Mouse (Mus musculus) forebrain, embryonic 10.5 days (tissue): ENCODE results near the gene Gm31571. TPM values are rescaled to one million over a fixed set of nuclear protein-coding genes. Genes with fewer than 3 reads are reported as not detected.
"Not testable (repeated sequence)": the region's sequence is repeated elsewhere in the genome, so short reads cannot be mapped to it uniquely, and the experiment has no call there.

Experiments used
- DNase-seq: peaks from one replicate; pipeline ENCODE4 v3.0.0-alpha.2; 2017; ENCODE audit warnings: low spot score; ENCODE audit errors: extremely low spot score
- H3K27ac ChIP-seq: fragments of 300-500 bp; sonication (generic); 2 replicates; pipeline ENCODE4 v1.5.1; 2016; ENCODE audit warnings: mild to moderate bottlenecking
- H3K27me3 ChIP-seq: fragments of 300-500 bp; sonication (generic); 2 replicates; pipeline ENCODE4 v1.6.1; 2016; ENCODE audit warnings: mild to moderate bottlenecking; ENCODE audit not compliant: poor library complexity, severe bottlenecking
- H3K36me3 ChIP-seq: fragments of 300-500 bp; sonication (generic); replicated peaks from 2 replicates; pipeline ENCODE4 v1.6.1; 2016; ENCODE audit warnings: mild to moderate bottlenecking, moderate library complexity
- H3K4me1 ChIP-seq: fragments of 300-500 bp; sonication (generic); 2 replicates; pipeline ENCODE4 v1.6.1; 2016
- H3K4me3 ChIP-seq: fragments of 300-500 bp; sonication (generic); 2 replicates; pipeline ENCODE4 v1.5.1; 2016; ENCODE audit warnings: mild to moderate bottlenecking, moderate library complexity
- H3K9me3 ChIP-seq: fragments of 300-500 bp; sonication (generic); 2 replicates; pipeline ENCODE4 v1.6.1; 2016; ENCODE audit warnings: mild to moderate bottlenecking, moderate library complexity
- WGBS: fragments of 180-500 bp; shearing (Covaris S2); methylation state at CpG from one replicate; pipeline ENCODE4 v1.1.7; 2016; 5-methylcytosine and 5-hydroxymethylcytosine counted together
- polyA plus RNA-seq: library from polyadenylated mRNA; unstranded; fragments of >200 nt; fragmentation: Nextera tagmentation; extraction: Ambion mirVana; gene quantifications from 2 replicates; pipeline ENCODE4 v1.2.1, GENCODE M21; 2016

Gm31571 gene
- polyA plus RNA-seq, result not detected in 2 replicates

- not testable (repeated sequence) for H3K4me1 ChIP-seq, H3K36me3 ChIP-seq, H3K27ac ChIP-seq, H3K9me3 ChIP-seq, H3K27me3 ChIP-seq, H3K4me3 ChIP-seq, DNase-seq
- no CpG with 5 or more reads among the region's 6 CpGs for WGBS
Measured at GRCm38 (mm10) chrY:22051253-22051652, at the start of gene Gm31571. Gene Gm31571 (minus strand): TSS chrY:22051353.
